Mouse (Mus musculus) bone marrow, adult 2 months (tissue): ENCODE results near the gene Ckap5.

Experiments
- CTCF ChIP-seq: fragments of 200-500 bp; IDR thresholded peaks from 2 replicates; pipeline ENCODE4 v1.5.1; 2011; ENCODE audit warnings: low read length, control low read depth; ENCODE audit not compliant: control insufficient read depth, insufficient read depth
- POLR2A ChIP-seq: fragments of 200-500 bp; IDR thresholded peaks from 2 replicates; pipeline ENCODE4 v1.6.1; 2011; ENCODE audit warnings: low read depth, mild to moderate bottlenecking, control low read depth, low read length, borderline replicate concordance; ENCODE audit not compliant: control insufficient read depth

GRCm38 (mm10) chr2:91659657-91660056 is 133.1 kb downstream of the Ckap5 start:
- TF ChIP-seq CTCF: no peak
- no peak for TF ChIP-seq POLR2A
